Mouse (Mus musculus) hindbrain, embryonic 14.5 days (tissue): ENCODE results near the gene Tead1. TPM values are rescaled to one million over a fixed set of nuclear protein-coding genes. Genes with fewer than 3 reads are reported as not detected.

Experiments
- ATAC-seq: fragments of 200-750 bp; cut with Nextera tagmentation; 2 replicates; pipeline ENCODE4 v1.8.0; 2017; ENCODE audit warnings: moderate number of reproducible peaks, mild to moderate bottlenecking, moderate TSS enrichment, moderate library complexity; ENCODE audit not compliant: low FRiP score
- DNase-seq: peaks from one replicate; pipeline ENCODE4 v3.0.0-alpha.2; 2015; ENCODE audit warnings: low spot score
- H3K27ac ChIP-seq: fragments of 300-500 bp; sonication (generic); 2 replicates; pipeline ENCODE4 v1.5.1; 2014; ENCODE audit warnings: mild to moderate bottlenecking, moderate library complexity
- H3K27me3 ChIP-seq: fragments of 300-500 bp; sonication (generic); 2 replicates; pipeline ENCODE4 v1.6.1; 2014; ENCODE audit warnings: mild to moderate bottlenecking, low read length, mixed read lengths; ENCODE audit not compliant: control insufficient read depth, insufficient read depth
- H3K36me3 ChIP-seq: fragments of 300-500 bp; sonication (generic); replicated peaks from 2 replicates; pipeline ENCODE4 v1.6.1; 2014; ENCODE audit not compliant: control insufficient read depth, insufficient read depth
- H3K4me1 ChIP-seq: fragments of 300-500 bp; sonication (generic); replicated peaks from 2 replicates; pipeline ENCODE4 v1.6.1; 2014; ENCODE audit warnings: antibody characterized with exemption, low read length, mixed read lengths; ENCODE audit not compliant: control insufficient read depth, insufficient read depth
- H3K4me2 ChIP-seq: fragments of 300-500 bp; sonication (generic); replicated peaks from 2 replicates; pipeline ENCODE4 v1.6.1; 2014; ENCODE audit warnings: mild to moderate bottlenecking, moderate library complexity
- H3K4me3 ChIP-seq: fragments of 300-500 bp; sonication (generic); replicated peaks from 2 replicates; pipeline ENCODE4 v1.5.1; 2014; ENCODE audit warnings: mild to moderate bottlenecking, low read length
- H3K9ac ChIP-seq: fragments of 300-500 bp; sonication (generic); 2 replicates; pipeline ENCODE4 v1.6.1; 2014
- H3K9me3 ChIP-seq: fragments of 300-500 bp; sonication (generic); 2 replicates; pipeline ENCODE4 v1.6.1; 2016; ENCODE audit warnings: low read length; ENCODE audit not compliant: control insufficient read depth
- WGBS: fragments of 180-500 bp; shearing (Covaris S2); extraction: QIAGEN DNeasy Blood & Tissue Kit; methylation state at CpG from one replicate; pipeline ENCODE4 v1.1.7; 2014; 5-methylcytosine and 5-hydroxymethylcytosine counted together
- polyA plus RNA-seq: library from polyadenylated mRNA; unstranded; fragments of >200 nt; fragmentation: Nextera tagmentation; extraction: Ambion mirVana; gene quantifications from 2 replicates; pipeline ENCODE4 v1.2.1, GENCODE M21; 2014

Gene Tead1
- polyA plus RNA-seq, 1 experiment from 2014 or later: 16.0 TPM

DNA sequence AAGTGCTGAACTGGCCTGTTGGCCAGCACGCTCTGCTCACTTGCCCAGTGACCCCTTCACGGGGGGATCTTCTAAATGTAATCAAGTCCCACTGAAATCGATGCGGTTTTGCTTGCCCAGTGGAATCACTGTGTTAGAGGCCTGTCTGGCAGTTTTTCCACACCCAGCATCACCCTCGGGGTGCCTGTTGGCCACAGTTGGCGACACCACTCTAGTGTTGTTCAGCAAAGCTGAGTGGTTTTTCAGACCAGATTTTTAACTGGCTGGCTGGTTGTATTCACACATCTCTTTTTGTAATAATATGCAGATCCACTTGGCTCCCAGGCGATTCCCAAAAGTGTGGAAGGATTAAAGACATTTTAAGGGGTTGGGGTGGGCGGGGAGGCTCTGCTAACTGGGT is 161.8 kb downstream of the Tead1 start:
- H3K27ac ChIP-seq: peak overlapping the region; percentile 76
- no peak overlapping the region for H3K4me3 ChIP-seq
- H3K9ac ChIP-seq: no peak overlapping the region
- peaks cover 29% of the 10 kb centered on the region for H3K4me1 ChIP-seq
- H3K4me2 ChIP-seq: peak overlapping the region; percentile 20; the same call in 1 of the 2 replicates
- H3K36me3 ChIP-seq: no peaks in the 10 kb centered on the region
- ATAC-seq (peak; percentile 16; the same call in 1 of the 2 replicates), DNase-seq (no peak)
- 17% methylated on average over 8 of the region's 8 CpGs for WGBS
- H3K9me3 ChIP-seq: no peaks in the 10 kb centered on the region
- no peaks in the 10 kb centered on the region for H3K27me3 ChIP-seq

DNA sequence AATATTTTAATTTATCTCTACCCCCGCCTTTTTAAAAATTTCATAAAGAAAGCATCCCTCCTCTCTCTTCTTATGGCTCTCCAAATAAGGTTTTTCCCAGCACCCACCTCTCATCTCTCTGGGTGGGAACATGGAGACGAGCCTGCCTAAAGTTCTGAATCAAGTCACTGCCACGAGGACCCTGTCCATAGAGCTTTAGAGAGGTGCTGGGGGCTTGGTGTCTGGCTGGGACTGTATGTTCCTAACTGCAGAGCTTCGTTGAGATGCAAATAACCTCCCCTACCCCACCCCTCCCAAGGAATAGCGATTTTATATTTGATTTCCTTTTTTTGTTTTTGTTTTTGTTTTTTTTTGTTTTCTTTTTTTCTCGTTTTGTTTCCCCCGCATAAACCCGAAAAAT is 162.4 kb downstream of the Tead1 start:
- H3K4me2 ChIP-seq: peak overlapping the region; percentile 40
- no peaks in the 10 kb centered on the region for H3K9me3 ChIP-seq
- peak overlapping the region; percentile 76 for H3K27ac ChIP-seq
- DNase-seq: no peak
- 0 out of 2 replicates have a peak overlapping the region, but pooled peaks have one; percentile 17 for H3K9ac ChIP-seq
- no peaks in the 10 kb centered on the region for H3K27me3 ChIP-seq
- ATAC-seq: no peak
- 7% methylated on average over 8 of the region's 8 CpGs for WGBS
- H3K4me1 ChIP-seq: peaks cover 23% of the 10 kb centered on the region
- H3K36me3 ChIP-seq: no peaks in the 10 kb centered on the region
- peak overlapping the region; percentile 7 for H3K4me3 ChIP-seq

DNA sequence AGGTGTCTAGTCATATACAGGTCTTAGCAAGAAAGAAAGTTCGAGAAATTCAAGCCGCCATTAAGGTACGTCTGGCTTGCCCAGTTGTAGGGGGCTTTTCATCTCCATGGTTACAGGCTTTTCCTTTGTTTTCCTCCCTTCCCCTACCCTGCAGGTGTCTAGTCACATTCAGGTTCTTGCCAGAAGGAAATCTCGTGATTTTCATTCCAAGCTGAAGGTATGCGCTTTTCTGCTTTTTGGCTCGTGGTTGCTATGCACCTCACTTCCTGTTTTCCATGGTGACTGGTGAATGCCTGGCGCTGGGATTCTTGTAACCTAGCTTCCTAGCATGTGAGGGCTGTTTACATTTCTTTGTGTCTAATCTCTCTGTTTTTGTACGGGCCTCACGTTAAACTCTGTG is 162.8 kb downstream of the Tead1 start:
- peak overlapping the region; percentile 40 for H3K4me2 ChIP-seq
- peak overlapping the region; percentile 35; the same call in 1 of the 2 replicates for H3K9ac ChIP-seq
- ATAC-seq (peak; percentile 80), DNase-seq (peak; percentile 75)
- no peaks in the 10 kb centered on the region for H3K36me3 ChIP-seq
- peak overlapping the region; percentile 7 for H3K4me3 ChIP-seq
- WGBS: 2% methylated on average over 9 of the region's 9 CpGs
- H3K27me3 ChIP-seq: no peaks in the 10 kb centered on the region
- peaks cover 23% of the 10 kb centered on the region for H3K4me1 ChIP-seq
- no peaks in the 10 kb centered on the region for H3K9me3 ChIP-seq
- peak overlapping the region; percentile 76 for H3K27ac ChIP-seq

DNA sequence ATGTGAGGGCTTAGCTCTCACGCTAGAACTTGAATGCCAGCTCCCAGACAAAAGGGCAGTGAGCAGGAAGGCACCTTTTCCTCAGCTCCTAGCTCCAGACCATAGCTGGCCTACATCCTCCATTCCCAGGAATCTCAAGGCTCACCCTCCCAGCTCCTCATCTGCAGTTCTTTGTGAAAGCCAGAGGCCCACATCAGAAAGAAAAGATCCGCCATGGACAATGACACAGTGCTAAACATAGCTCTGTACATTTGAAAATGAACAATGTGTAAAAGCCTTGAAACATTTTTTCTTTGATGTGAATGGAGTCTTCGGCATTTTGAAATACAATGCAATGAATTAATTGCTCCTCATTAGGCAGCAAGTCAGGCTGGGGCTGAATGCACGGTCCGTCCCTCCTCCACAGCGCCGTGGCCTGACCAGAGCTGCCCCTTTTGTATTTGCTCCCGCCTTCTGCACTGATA is 172.2 kb downstream of the Tead1 start:
- Histone ChIP-seq H3K36me3 (no peaks in the 10 kb centered on the region), H3K27me3 (no peaks in the 10 kb centered on the region), H3K9ac (no peak overlapping the region), H3K4me1 (peaks cover 42% of the 10 kb centered on the region), H3K4me3 (no peak overlapping the region), H3K27ac (peak overlapping the region; percentile 65), H3K4me2 (no peak overlapping the region), H3K9me3 (no peaks in the 10 kb centered on the region)
- ATAC-seq (peak; percentile 22; the same call in 1 of the 2 replicates), DNase-seq (no peak)
- WGBS: 14% methylated on average over 8 of the region's 8 CpGs

DNA sequence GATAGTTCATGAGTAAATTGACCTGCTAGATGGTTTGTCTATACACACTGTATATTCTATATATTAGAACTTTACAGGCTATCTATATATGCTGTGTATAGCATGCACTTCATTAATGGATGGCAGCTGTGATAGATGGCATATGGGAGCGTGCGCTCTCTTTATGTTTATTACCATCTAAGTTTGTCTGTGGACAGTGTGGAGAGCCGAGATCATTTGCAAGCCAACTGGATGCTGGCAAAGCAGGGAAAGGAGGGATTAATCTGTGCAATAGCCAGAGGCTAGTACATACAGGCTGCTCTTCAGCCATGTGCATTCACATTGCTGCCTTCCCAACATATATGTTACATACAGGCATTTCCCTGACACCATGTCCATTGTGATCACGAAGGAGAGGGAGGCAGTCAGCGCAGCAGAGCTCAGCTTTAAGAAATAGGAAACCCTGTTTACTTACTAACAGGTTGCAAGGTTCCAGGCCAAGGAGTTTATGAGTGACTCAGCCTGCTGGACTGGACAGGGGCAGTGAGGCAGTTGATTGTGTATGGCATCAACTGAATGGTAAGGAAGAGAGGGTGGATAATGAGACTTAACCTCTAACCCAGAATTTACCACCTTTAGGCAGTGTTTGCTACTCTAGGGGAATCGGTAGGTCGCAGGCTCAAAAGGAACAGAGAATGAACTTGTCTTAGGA is 173.2 kb downstream of the Tead1 start:
- H3K36me3 ChIP-seq: no peaks in the 10 kb centered on the region
- no peak overlapping the region for H3K9ac ChIP-seq
- no peak overlapping the region for H3K27ac ChIP-seq
- H3K9me3 ChIP-seq: no peaks in the 10 kb centered on the region
- H3K27me3 ChIP-seq: no peaks in the 10 kb centered on the region
- H3K4me2 ChIP-seq: no peak overlapping the region
- H3K4me1 ChIP-seq: peaks cover 44% of the 10 kb centered on the region
- no peak for DNase-seq
- H3K4me3 ChIP-seq: no peak overlapping the region
- 44% methylated on average over 7 of the region's 7 CpGs for WGBS
- ATAC-seq: 0 out of 2 replicates have a peak, but pooled peaks have one; percentile 23

DNA sequence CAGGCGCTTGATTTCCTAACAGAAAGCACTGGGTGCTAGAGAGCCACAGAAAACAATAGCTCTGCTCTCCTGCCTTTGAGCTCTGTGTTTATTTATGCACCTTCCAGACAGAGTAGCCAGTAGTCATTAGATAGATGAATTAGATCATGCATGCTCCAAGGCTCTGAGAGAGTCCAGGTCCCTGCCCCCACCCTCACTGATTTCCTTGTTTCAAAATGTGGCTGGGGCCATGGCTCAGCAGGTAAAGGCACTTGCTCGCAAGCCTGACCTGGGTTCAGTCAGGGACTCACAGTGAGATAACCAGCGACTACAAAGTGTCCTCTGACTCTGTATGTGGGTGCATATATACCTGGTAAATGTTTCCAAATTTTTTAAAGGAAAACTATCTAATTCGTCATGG is 174.7 kb downstream of the Tead1 start:
- Histone ChIP-seq H3K4me2 (no peak overlapping the region), H3K4me1 (peaks cover 44% of the 10 kb centered on the region), H3K27me3 (no peaks in the 10 kb centered on the region), H3K36me3 (no peaks in the 10 kb centered on the region), H3K4me3 (no peak overlapping the region), H3K9ac (no peak overlapping the region), H3K9me3 (no peaks in the 10 kb centered on the region), H3K27ac (no peak overlapping the region)
- DNase-seq: no peak
- ATAC-seq: no peak
- WGBS: 68% methylated on average over 4 of the region's 4 CpGs

DNA sequence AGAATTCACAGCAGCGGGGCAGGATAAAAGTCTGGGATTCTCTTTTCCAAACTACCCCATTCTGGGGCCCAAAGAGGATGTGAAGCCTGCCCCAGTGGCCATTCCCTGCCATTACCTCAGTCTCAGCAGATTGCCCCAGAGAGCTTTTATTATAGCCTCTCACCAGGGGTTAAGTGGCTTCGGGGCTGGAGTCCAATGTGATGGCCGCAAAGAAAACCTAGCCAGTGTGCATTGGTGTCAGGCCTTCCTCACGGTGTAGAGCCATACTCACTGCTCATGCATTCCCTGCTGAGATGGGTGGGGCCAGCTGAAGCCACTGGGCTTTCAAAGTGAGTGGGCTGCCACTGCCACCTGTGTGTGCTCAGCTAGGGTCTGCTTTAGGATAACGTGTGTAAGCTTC is 175.4 kb downstream of the Tead1 start:
- no peak overlapping the region for H3K4me2 ChIP-seq
- no peak for DNase-seq
- H3K9me3 ChIP-seq: no peaks in the 10 kb centered on the region
- H3K4me3 ChIP-seq: no peak overlapping the region
- no peaks in the 10 kb centered on the region for H3K27me3 ChIP-seq
- H3K27ac ChIP-seq: no peak overlapping the region
- no peak overlapping the region for H3K9ac ChIP-seq
- H3K4me1 ChIP-seq: peaks cover 44% of the 10 kb centered on the region
- ATAC-seq: no peak
- no peaks in the 10 kb centered on the region for H3K36me3 ChIP-seq
- 26% methylated on average over 5 of the region's 5 CpGs for WGBS

DNA sequence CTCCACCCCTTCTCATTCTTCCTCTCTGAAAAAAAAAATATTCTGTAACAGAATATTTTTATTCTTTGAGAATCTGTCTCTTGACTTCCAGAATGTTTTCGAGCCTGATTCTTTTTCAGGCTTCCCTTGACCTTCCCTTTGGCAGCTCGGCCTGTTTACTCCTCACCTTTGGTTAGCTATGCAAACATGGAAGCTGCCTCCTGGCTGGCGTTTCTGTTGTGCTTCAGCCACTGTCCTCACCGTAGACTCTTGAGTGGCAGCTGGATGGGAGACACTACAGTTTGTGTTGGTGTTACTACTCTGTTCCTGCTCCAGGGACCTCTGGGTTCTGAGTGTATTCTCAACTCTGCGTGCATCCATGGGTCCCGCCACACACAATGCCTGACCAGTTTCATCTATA is 176.3 kb downstream of the Tead1 start:
- Histone ChIP-seq H3K27me3 (no peaks in the 10 kb centered on the region), H3K9me3 (no peaks in the 10 kb centered on the region), H3K4me3 (no peak overlapping the region), H3K4me2 (no peak overlapping the region), H3K9ac (no peak overlapping the region), H3K36me3 (no peaks in the 10 kb centered on the region), H3K27ac (peak overlapping the region; percentile 17; the same call in 1 of the 2 replicates), H3K4me1 (peaks cover 44% of the 10 kb centered on the region)
- ATAC-seq: no peak
- no peak for DNase-seq
- WGBS: 64% methylated on average over 6 of the region's 6 CpGs

DNA sequence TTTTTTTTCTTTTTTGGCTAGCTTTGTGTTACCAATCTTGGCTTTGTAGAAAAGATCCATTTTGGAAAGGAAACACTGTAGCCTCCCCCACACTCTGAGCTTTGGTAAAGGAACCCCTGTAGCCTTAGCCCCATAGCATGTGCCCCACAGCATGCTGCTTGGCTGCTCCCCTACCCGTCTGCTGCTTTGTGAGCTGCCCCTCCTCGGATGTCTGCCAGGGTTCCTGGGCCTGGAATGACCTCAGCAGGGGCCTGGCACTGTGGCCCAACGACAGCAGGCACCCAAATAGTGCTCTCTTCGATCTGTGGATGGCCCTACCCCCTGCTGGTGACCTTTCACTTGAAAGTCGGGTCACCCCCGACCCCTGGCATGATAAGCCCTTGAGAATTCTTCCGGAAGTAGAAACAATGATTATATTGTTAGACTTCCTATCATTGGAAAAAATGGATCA is 177.0 kb downstream of the Tead1 start:
- Histone ChIP-seq H3K9me3 (no peaks in the 10 kb centered on the region), H3K27ac (no peak overlapping the region), H3K4me2 (no peak overlapping the region), H3K27me3 (no peaks in the 10 kb centered on the region), H3K36me3 (no peaks in the 10 kb centered on the region), H3K4me1 (peaks cover 41% of the 10 kb centered on the region), H3K4me3 (no peak overlapping the region), H3K9ac (no peak overlapping the region)
- 23% methylated on average over 7 of the region's 7 CpGs for WGBS
- 0 out of 2 replicates have a peak, but pooled peaks have one; percentile 28 for ATAC-seq
- no peak for DNase-seq
